In genomic region chr3:147046634-147047033, GRCm38 (mm10) we compare ENCODE assay signal across 13 mouse cellular contexts.
DNase-seq lines count a peak whose midpoint lies in the region; ATAC-seq lines count a peak whose summit lies in the region.
"Had no signal": no experiment of that assay in that cellular context is flagged by ENCODE, and none has a peak within 500 bp of the region (broad histone marks: within the 10 kb centered on the region; RNA-seq: fewer than 3 reads in every experiment).

No protein-coding gene starts in this region.

- peak; percentile 86 for ATAC-seq in heart, embryonic 16.5 days (replicated peaks; ENCODE audit: extremely low read depth, insufficient read depth, low FRiP score)
- ATAC-seq in stomach, embryonic 14.5 days (ENCODE audit: insufficient number of reproducible peaks, insufficient read depth, low FRiP score, low read depth) = no peak
- ATAC-seq: CD4-positive, CD25-positive, alpha-beta regulatory T cell, adult 4 months had no signal

- H3K36me3 ChIP-seq in heart, embryonic 10.5 days = no peaks in the 10 kb centered on the region
- H3K36me3 ChIP-seq in heart, embryonic 16.5 days (ENCODE audit: control insufficient read depth, insufficient read depth) = no peaks in the 10 kb centered on the region
- no peaks in the 10 kb centered on the region for H3K36me3 ChIP-seq in stomach, embryonic 14.5 days (ENCODE audit: control insufficient read depth, insufficient read depth, low read length)
- H3K36me3 ChIP-seq: limb, embryonic 12.5 days had no signal

- H3K27me3 ChIP-seq in heart, embryonic 10.5 days (ENCODE audit: insufficient read depth, poor library complexity, severe bottlenecking) = no peaks in the 10 kb centered on the region
- no peaks in the 10 kb centered on the region for H3K27me3 ChIP-seq in heart, embryonic 16.5 days (ENCODE audit: control insufficient read depth, insufficient read depth, low read length)
- no peaks in the 10 kb centered on the region for H3K27me3 ChIP-seq in stomach, embryonic 14.5 days (ENCODE audit: control insufficient read depth, insufficient read depth, low read length)
- H3K27me3 ChIP-seq: limb, embryonic 12.5 days had no signal

- no peak overlapping the region for H3K4me3 ChIP-seq in heart, embryonic 10.5 days
- no peak overlapping the region for H3K4me3 ChIP-seq in heart, embryonic 16.5 days (ENCODE audit: low read length)
- no peak overlapping the region for H3K4me3 ChIP-seq in stomach, embryonic 14.5 days (ENCODE audit: low read depth, low read length)
- H3K4me3 ChIP-seq: limb, embryonic 12.5 days had no signal

- H3K4me2 ChIP-seq in heart, embryonic 16.5 days (ENCODE audit: low read depth, low read length) = no peak overlapping the region
- H3K4me2 ChIP-seq in stomach, embryonic 14.5 days (replicated peaks; ENCODE audit: low read depth, low read length) = no peak overlapping the region
- H3K4me2 ChIP-seq: limb, embryonic 12.5 days had no signal

- no peaks in the 10 kb centered on the region for H3K9me3 ChIP-seq in heart, embryonic 10.5 days
- peaks cover 5% of the 10 kb centered on the region for H3K9me3 ChIP-seq in heart, embryonic 16.5 days (replicated peaks; ENCODE audit: control insufficient read depth, low read length)
- no peaks in the 10 kb centered on the region for H3K9me3 ChIP-seq in stomach, embryonic 14.5 days (ENCODE audit: control insufficient read depth, low read depth, low read length)

- H3K9ac ChIP-seq in heart, embryonic 16.5 days (ENCODE audit: low read length) = no peak overlapping the region
- no peak overlapping the region for H3K9ac ChIP-seq in stomach, embryonic 14.5 days (replicated peaks; ENCODE audit: low read depth, low read length)
- H3K9ac ChIP-seq: limb, embryonic 12.5 days had no signal

- 79% methylated on average over 2 of the region's 2 CpGs for WGBS in heart, embryonic 10.5 days
- WGBS in heart, embryonic 16.5 days = 22% methylated on average over 2 of the region's 2 CpGs
- 65% methylated on average over 2 of the region's 2 CpGs for WGBS in stomach, embryonic 14.5 days

- no peaks in the 10 kb centered on the region for H3K4me1 ChIP-seq in heart, embryonic 10.5 days
- peaks cover 2% of the 10 kb centered on the region; the same call in 1 of the 2 replicates for H3K4me1 ChIP-seq in heart, embryonic 16.5 days (ENCODE audit: control insufficient read depth, insufficient read depth, low read length)
- H3K4me1 ChIP-seq in stomach, embryonic 14.5 days (ENCODE audit: control insufficient read depth, insufficient read depth, low read length) = no peaks in the 10 kb centered on the region
- H3K4me1 ChIP-seq: limb, embryonic 12.5 days had no signal

- DNase-seq in heart, adult 11 months = peak; percentile 91
- no peak for DNase-seq in heart, embryonic 10.5 days (ENCODE audit: low spot score)
- peak; percentile 37 to 45 for DNase-seq in right cerebral cortex, postnatal 10 days (ENCODE audit: low spot score in 2 of 2)
- no peak for DNase-seq in right cerebral cortex, postnatal 36 days (ENCODE audit: low spot score in 2 of 2)
- DNase-seq in thymus, postnatal 10 days (ENCODE audit: low spot score in 2 of 2) = no peak
- no peak for DNase-seq in kidney, adult 9 months
- DNase-seq: cerebellum, adult 18-20 months; kidney, postnatal 25 days; thymus, adult 18-20 months had no signal

- H3K27ac ChIP-seq in heart, embryonic 10.5 days = no peak overlapping the region
- H3K27ac ChIP-seq in heart, embryonic 16.5 days (ENCODE audit: low read length) = peak overlapping the region; percentile 76
- peak overlapping the region; percentile 10; the same call in 1 of the 2 replicates for H3K27ac ChIP-seq in stomach, embryonic 14.5 days (ENCODE audit: low read length)
- H3K27ac ChIP-seq: limb, embryonic 12.5 days had no signal

Comparison
In these comparisons a context has a peak if more than half of its experiments do, and no peak if none do; other contexts are left out.
1. DNase-seq: peak in heart, adult 11 months (single experiment) and right cerebral cortex, postnatal 10 days (2 of 2); none in heart, embryonic 10.5 days (single experiment), right cerebral cortex, postnatal 36 days (0 of 2), thymus, postnatal 10 days (0 of 2) and kidney, adult 9 months (single experiment).